Mouse (Mus musculus): Measurements from ENCODE around the gene Alkbh7. TPM values are rescaled to one million over a fixed set of nuclear protein-coding genes. Genes with fewer than 3 reads are reported as not detected.

The Alkbh7 gene
- total and polyA plus RNA-seq, 2 experiments from 2014 or later: 44.2 to 56.4 TPM

GRCm38 (mm10) chr17:57011236-57012141 is 14.3 kb downstream of the Alkbh7 start, which contains the start of the genes Gtf2f1 and Gm17949:
Gene Gtf2f1 (minus strand): TSS chr17:57011288.
Gene Gm17949 (plus strand): TSS chr17:57011469.
- Histone ChIP-seq H3K27me3 (ENCODE audit: insufficient read depth, low read length) (no peaks in the 10 kb centered on the region), H3K36me3 (ENCODE audit: insufficient read depth) (peaks cover 22% of the 10 kb centered on the region), H3K4me3 (ENCODE audit: low read depth, low read length) (peak within 1 kb of the TSS; percentile 74), H3K27ac (ENCODE audit: low read depth, low read length) (peak within 1 kb of the TSS; percentile 97), H3K4me1 (ENCODE audit: insufficient read depth) (peaks cover 18% of the 10 kb centered on the region), H3K4me2 (ENCODE audit: low read depth) (peak within 1 kb of the TSS; percentile 90), H3K9me3 (ENCODE audit: low read length) (no peaks in the 10 kb centered on the region), H3K9ac (peak within 1 kb of the TSS; percentile 96)
- peak; percentile 56 for TF ChIP-seq CTCF (IDR thresholded peaks at IDR 0.05; ENCODE audit: low read depth)
- 1% methylated on average over 51 of the region's 51 CpGs for WGBS
- peak; percentile 100 for DNase-seq
- peak; percentile 93 for ATAC-seq

- WGBS: 72% methylated on average over 13 of the region's 13 CpGs
- no peaks in the 10 kb centered on the region for H3K9me3 ChIP-seq (ENCODE audit: low read length)
- no peak for TF ChIP-seq CTCF (IDR thresholded peaks at IDR 0.05; ENCODE audit: low read depth)
- peaks cover 14% of the 10 kb centered on the region for H3K36me3 ChIP-seq (ENCODE audit: insufficient read depth)
- no peak for DNase-seq
- no peaks in the 10 kb centered on the region for H3K27me3 ChIP-seq (ENCODE audit: insufficient read depth, low read length)
- peak overlapping the region; percentile 97 for H3K27ac ChIP-seq (ENCODE audit: low read depth, low read length)
- H3K4me3 ChIP-seq (ENCODE audit: low read depth, low read length): peak overlapping the region; percentile 74
- H3K4me2 ChIP-seq (ENCODE audit: low read depth): peak overlapping the region; percentile 83
- H3K4me1 ChIP-seq (ENCODE audit: insufficient read depth): peaks cover 18% of the 10 kb centered on the region
- H3K9ac ChIP-seq: peak overlapping the region; percentile 96; the same call in 1 of the 2 replicates
- no peak for ATAC-seq
These were observed 15.2 kb downstream of the Alkbh7 start for GRCm38 (mm10) chr17:57012245-57012795.

- Histone ChIP-seq H3K4me1 (ENCODE audit: insufficient read depth) (no peaks in the 10 kb centered on the region), H3K4me3 (ENCODE audit: low read depth, low read length) (no peak overlapping the region), H3K36me3 (ENCODE audit: insufficient read depth) (peaks cover 51% of the 10 kb centered on the region), H3K4me2 (ENCODE audit: low read depth) (no peak overlapping the region), H3K9me3 (ENCODE audit: low read length) (no peaks in the 10 kb centered on the region), H3K27me3 (ENCODE audit: insufficient read depth, low read length) (no peaks in the 10 kb centered on the region), H3K9ac (no peak overlapping the region), H3K27ac (ENCODE audit: low read depth, low read length) (no peak overlapping the region)
- no peak for DNase-seq
- WGBS: 81% methylated on average over 2 of the region's 2 CpGs
- no peak for ATAC-seq
- no peak for TF ChIP-seq CTCF (IDR thresholded peaks at IDR 0.05; ENCODE audit: low read depth)
These were observed 22.6 kb downstream of the Alkbh7 start for GRCm38 (mm10) chr17:57019693-57020092.

GRCm38 (mm10) chr17:57020960-57021359 is 23.8 kb downstream of the Alkbh7 start:
- H3K27ac ChIP-seq (ENCODE audit: low read depth, low read length): no peak overlapping the region
- no peak overlapping the region for H3K4me2 ChIP-seq (ENCODE audit: low read depth)
- DNase-seq (no peak), ATAC-seq (no peak)
- H3K4me3 ChIP-seq (ENCODE audit: low read depth, low read length): no peak overlapping the region
- no peaks in the 10 kb centered on the region for H3K4me1 ChIP-seq (ENCODE audit: insufficient read depth)
- TF ChIP-seq CTCF (IDR thresholded peaks at IDR 0.05; ENCODE audit: low read depth): no peak
- peaks cover 64% of the 10 kb centered on the region for H3K36me3 ChIP-seq (ENCODE audit: insufficient read depth)
- no peaks in the 10 kb centered on the region for H3K9me3 ChIP-seq (ENCODE audit: low read length)
- 89% methylated on average over 5 of the region's 5 CpGs for WGBS
- H3K27me3 ChIP-seq (ENCODE audit: insufficient read depth, low read length): no peaks in the 10 kb centered on the region
- H3K9ac ChIP-seq: no peak overlapping the region

GRCm38 (mm10) chr17:57027471-57027870 is 30.3 kb downstream of the Alkbh7 start:
- peaks cover 7% of the 10 kb centered on the region for H3K4me1 ChIP-seq (ENCODE audit: insufficient read depth)
- TF ChIP-seq CTCF (IDR thresholded peaks at IDR 0.05; ENCODE audit: low read depth): no peak
- ATAC-seq (no peak), DNase-seq (no peak)
- no peak overlapping the region for H3K4me3 ChIP-seq (ENCODE audit: low read depth, low read length)
- H3K27me3 ChIP-seq (ENCODE audit: insufficient read depth, low read length): no peaks in the 10 kb centered on the region
- no peak overlapping the region for H3K4me2 ChIP-seq (ENCODE audit: low read depth)
- 91% methylated on average over 4 of the region's 4 CpGs for WGBS
- H3K36me3 ChIP-seq (ENCODE audit: insufficient read depth): peaks cover 56% of the 10 kb centered on the region
- H3K9me3 ChIP-seq (ENCODE audit: low read length): no peaks in the 10 kb centered on the region
- no peak overlapping the region for H3K27ac ChIP-seq (ENCODE audit: low read depth, low read length)
- H3K9ac ChIP-seq: no peak overlapping the region

- WGBS: 53% methylated on average over 8 of the region's 8 CpGs
These were observed 32.6 kb downstream of the Alkbh7 start for GRCm38 (mm10) chr17:57029691-57030090.

More at GRCm38 (mm10) chr17:57029691-57030090, 32.6 kb downstream of the Alkbh7 start:
- peak overlapping the region; percentile 91 for H3K4me2 ChIP-seq (ENCODE audit: low read depth)
- peaks cover 34% of the 10 kb centered on the region for H3K36me3 ChIP-seq (ENCODE audit: insufficient read depth)
- ATAC-seq (no peak), DNase-seq (no peak)
- no peaks in the 10 kb centered on the region for H3K27me3 ChIP-seq (ENCODE audit: insufficient read depth, low read length)
- TF ChIP-seq CTCF (IDR thresholded peaks at IDR 0.05; ENCODE audit: low read depth): no peak
- no peaks in the 10 kb centered on the region for H3K9me3 ChIP-seq (ENCODE audit: low read length)
- peak overlapping the region; percentile 98 for H3K9ac ChIP-seq
- no peak overlapping the region for H3K27ac ChIP-seq (ENCODE audit: low read depth, low read length)
- H3K4me3 ChIP-seq (ENCODE audit: low read depth, low read length): peak overlapping the region; percentile 11; the same call in 1 of the 2 replicates
- peaks cover 10% of the 10 kb centered on the region for H3K4me1 ChIP-seq (ENCODE audit: insufficient read depth)
